In the genomic region with DNA sequence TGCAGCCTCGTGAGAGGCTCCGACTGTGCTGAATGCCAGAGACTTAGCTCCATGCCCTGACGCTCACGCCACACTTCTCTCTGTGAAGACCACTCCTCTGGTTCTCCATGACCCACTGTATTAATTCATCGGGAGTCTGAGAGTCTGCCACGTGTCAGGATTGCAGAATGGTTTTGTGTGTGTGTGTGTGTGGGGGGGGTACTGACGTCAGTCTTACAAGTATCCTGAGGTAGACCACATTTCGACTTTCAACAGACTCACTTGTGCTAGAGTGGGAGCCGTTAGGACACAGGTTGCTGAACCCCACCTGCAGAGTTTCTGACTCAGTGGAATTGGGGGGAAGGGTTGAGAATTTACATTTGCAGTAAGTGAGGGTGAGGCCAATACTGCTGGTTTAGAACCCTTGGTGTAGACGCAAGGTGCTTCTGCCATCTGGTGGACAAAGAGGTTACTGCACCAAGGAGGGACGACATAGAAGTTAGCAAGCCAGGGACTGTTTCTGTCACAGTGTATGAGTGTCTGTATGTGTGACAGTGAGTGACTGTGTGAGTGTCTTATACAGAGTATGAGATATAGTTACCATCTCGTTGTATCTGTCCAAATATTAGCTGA, we compare ENCODE assay signal across 7 mouse cellular contexts. TPM values are rescaled to one million over a fixed set of nuclear protein-coding genes. Genes with fewer than 3 reads are reported as not detected.
DNase-seq lines count a peak whose midpoint lies in the region; ATAC-seq and TF ChIP-seq lines count a peak whose summit lies in the region.

No protein-coding gene starts in this region.

- H3K9ac ChIP-seq in hindbrain, postnatal 0 days (replicated peaks; ENCODE audit: low read length), result no peak overlapping the region

- H3K4me3 ChIP-seq in hindbrain, postnatal 0 days (ENCODE audit: low read length), result no peak overlapping the region
- no peak overlapping the region for H3K4me3 ChIP-seq in left cerebral cortex, adult 2 months

- no peaks in the 10 kb centered on the region for H3K9me3 ChIP-seq in hindbrain, postnatal 0 days (ENCODE audit: low read length)

- 47% methylated on average over 12 of the region's 12 CpGs for WGBS in hindbrain, postnatal 0 days

- peak; percentile 84 for DNase-seq in ZHBTc4 (ENCODE audit: low read depth, low spot score)
- DNase-seq in cerebellum, adult 9-11 months, result peak; percentile 57
- peak; percentile 59 to 84 for DNase-seq in frontal cortex, postnatal 10 days (ENCODE audit: low spot score in 2 of 2)
- DNase-seq in hindbrain, postnatal 0 days (ENCODE audit: low spot score), result peak; percentile 92
- DNase-seq in left cerebral cortex, adult 2 months (ENCODE audit: extremely low spot score in 1 of 2, low spot score in 2 of 2), result peak; percentile 82 to 89
- DNase-seq in right cerebral cortex, postnatal 4 days, result peak; percentile 93

- H3K36me3 ChIP-seq in hindbrain, postnatal 0 days (ENCODE audit: insufficient read depth, low read length), result no peaks in the 10 kb centered on the region

- no peaks in the 10 kb centered on the region for H3K4me1 ChIP-seq in hindbrain, postnatal 0 days (ENCODE audit: insufficient read depth, low read length)

- intact Hi-C loops in left cerebral cortex, adult 2 months (cut with DNase I), result no loop called here

- peak; percentile 79 for ATAC-seq in hindbrain, postnatal 0 days
- ATAC-seq in megakaryocyte-erythroid progenitor cell, adult 5-6 weeks (replicated peaks; ENCODE audit: low FRiP score, low TSS enrichment, poor library complexity, severe bottlenecking), result peak; percentile 89

- TF ChIP-seq CTCF in hindbrain, postnatal 0 days (IDR thresholded peaks at IDR 0.05; ENCODE audit: low read depth), result peak; percentile 94
- TF ChIP-seq CTCF in left cerebral cortex, adult 2 months (IDR thresholded peaks at IDR 0.05), result peak; percentile 91

- no peak overlapping the region for H3K27ac ChIP-seq in hindbrain, postnatal 0 days
- H3K27ac ChIP-seq in left cerebral cortex, adult 2 months, result no peak overlapping the region

- no peaks in the 10 kb centered on the region for H3K27me3 ChIP-seq in hindbrain, postnatal 0 days (ENCODE audit: insufficient read depth, low read length)

- H3K4me2 ChIP-seq in hindbrain, postnatal 0 days (ENCODE audit: low read depth, low read length), result no peak overlapping the region

RNA-seq across cellular contexts. Expression of gene Lrguk, which starts 11.5 kb away (rescaled TPM):
- total RNA-seq in hindbrain, postnatal 0 days (2014; rRNA removed), result 0.99 and 2.1 TPM in 2 replicates
- polyA plus RNA-seq in hindbrain, postnatal 0 days (2015; fragmentation: Nextera tagmentation; extraction: Ambion mirVana), result 1.2 and 1.4 TPM in 2 replicates
- total RNA-seq in left cerebral cortex, adult 2 months (2021), result 1 to 10 TPM; 2.9 to 3.3 TPM
- 0.44 TPM in 1 of 2 replicates, not detected in the other for total RNA-seq in megakaryocyte-erythroid progenitor cell, adult 5-6 weeks (2014; fragmentation: Nextera tagmentation)
- 0.76 TPM in 1 of 2 replicates, not detected in the other for total RNA-seq in megakaryocyte-erythroid progenitor cell, adult 5-6 weeks (2017)
